Mouse (Mus musculus) forebrain, embryonic 12.5 days (tissue): ENCODE measurements around the gene Galp. TPM values are rescaled to one million over a fixed set of nuclear protein-coding genes. Genes with fewer than 3 reads are reported as not detected.
"Not testable (repeated sequence)": the region's sequence is repeated elsewhere in the genome, so short reads cannot be mapped to it uniquely, and the experiment has no call there.

Experiments
- ATAC-seq: fragments of 200-750 bp; cut with Nextera tagmentation; 2 replicates; pipeline ENCODE4 v1.8.0; 2017; ENCODE audit warnings: moderate TSS enrichment; ENCODE audit not compliant: low FRiP score
- H3K27ac ChIP-seq: fragments of 300-500 bp; sonication (generic); 2 replicates; pipeline ENCODE4 v1.5.1; 2016; ENCODE audit warnings: mild to moderate bottlenecking
- H3K27me3 ChIP-seq: fragments of 300-500 bp; sonication (generic); 2 replicates; pipeline ENCODE4 v1.6.1; 2016; ENCODE audit warnings: mild to moderate bottlenecking
- H3K36me3 ChIP-seq: fragments of 300-500 bp; sonication (generic); replicated peaks from 2 replicates; pipeline ENCODE4 v1.6.1; 2016; ENCODE audit warnings: mild to moderate bottlenecking
- H3K4me1 ChIP-seq: fragments of 300-500 bp; sonication (generic); 2 replicates; pipeline ENCODE4 v1.6.1; 2016
- H3K4me2 ChIP-seq: fragments of 300-500 bp; sonication (generic); 2 replicates; pipeline ENCODE4 v1.6.1; 2016; ENCODE audit warnings: mild to moderate bottlenecking, moderate library complexity
- H3K4me3 ChIP-seq: fragments of 300-500 bp; sonication (generic); replicated peaks from 2 replicates; pipeline ENCODE4 v1.5.1; 2016; ENCODE audit warnings: mild to moderate bottlenecking
- H3K9ac ChIP-seq: fragments of 300-500 bp; sonication (generic); 2 replicates; pipeline ENCODE4 v1.6.1; 2016; ENCODE audit warnings: mild to moderate bottlenecking
- H3K9me3 ChIP-seq: fragments of 300-500 bp; sonication (generic); 2 replicates; pipeline ENCODE4 v1.6.1; 2016
- WGBS: fragments of 180-500 bp; shearing (Covaris S2); methylation state at CpG from one replicate; pipeline ENCODE4 v1.1.7; 2016; 5-methylcytosine and 5-hydroxymethylcytosine counted together
- polyA plus RNA-seq: library from polyadenylated mRNA; unstranded; fragments of >200 nt; fragmentation: Nextera tagmentation; extraction: Ambion mirVana; gene quantifications from 2 replicates; pipeline ENCODE4 v1.2.1, GENCODE M21; 2016

Galp gene
- polyA plus RNA-seq, 1 experiment from 2014 or later: not detected

GRCm38 (mm10) chr7:6183802-6184201, 13.1 kb upstream of the Galp start:
- 98% methylated on average over 19 of the region's 19 CpGs for WGBS
- ATAC-seq: no peak
- Histone ChIP-seq H3K9me3 (no peaks in the 10 kb centered on the region), H3K9ac (no peak overlapping the region), H3K4me2 (no peak overlapping the region), H3K4me3 (no peak overlapping the region), H3K27me3 (no peaks in the 10 kb centered on the region), H3K36me3 (peaks cover 69% of the 10 kb centered on the region), H3K4me1 (no peaks in the 10 kb centered on the region), H3K27ac (no peak overlapping the region)

- H3K27me3 ChIP-seq: peaks cover 6% of the 10 kb centered on the region; the same call in 1 of the 2 replicates
- peaks cover 4% of the 10 kb centered on the region; the same call in 1 of the 2 replicates for H3K4me1 ChIP-seq
- no peaks in the 10 kb centered on the region for H3K9me3 ChIP-seq
- no peak for ATAC-seq
- no peak overlapping the region for H3K4me2 ChIP-seq
- H3K27ac ChIP-seq: no peak overlapping the region
- H3K36me3 ChIP-seq: peaks cover 71% of the 10 kb centered on the region
- no peak overlapping the region for H3K9ac ChIP-seq
- WGBS: 91% methylated on average over 8 of the region's 8 CpGs
- no peak overlapping the region for H3K4me3 ChIP-seq
Measured at GRCm38 (mm10) chr7:6184521-6184920, 12.4 kb upstream of the Galp start.

- no peak overlapping the region for H3K4me3 ChIP-seq
- H3K4me2 ChIP-seq: no peak overlapping the region
- no peak for ATAC-seq
- H3K27me3 ChIP-seq: peaks cover 6% of the 10 kb centered on the region; the same call in 1 of the 2 replicates
- no peaks in the 10 kb centered on the region for H3K9me3 ChIP-seq
- H3K36me3 ChIP-seq: peaks cover 80% of the 10 kb centered on the region
- H3K4me1 ChIP-seq: peaks cover 4% of the 10 kb centered on the region; the same call in 1 of the 2 replicates
- H3K9ac ChIP-seq: no peak overlapping the region
- H3K27ac ChIP-seq: no peak overlapping the region
- WGBS: 90% methylated on average over 1 of the region's 1 CpGs
Measured at GRCm38 (mm10) chr7:6185391-6185790, 11.5 kb upstream of the Galp start.

GRCm38 (mm10) chr7:6186176-6186575, 10.7 kb upstream of the Galp start:
- ATAC-seq: no peak
- Histone ChIP-seq H3K4me3 (no peak overlapping the region), H3K27me3 (peaks cover 6% of the 10 kb centered on the region; the same call in 1 of the 2 replicates), H3K36me3 (peaks cover 78% of the 10 kb centered on the region), H3K4me1 (peaks cover 4% of the 10 kb centered on the region; the same call in 1 of the 2 replicates), H3K4me2 (no peak overlapping the region), H3K9ac (no peak overlapping the region), H3K9me3 (no peaks in the 10 kb centered on the region), H3K27ac (no peak overlapping the region)
- WGBS: 94% methylated on average over 2 of the region's 2 CpGs

- no peak overlapping the region for H3K9ac ChIP-seq
- H3K27me3 ChIP-seq: peaks cover 6% of the 10 kb centered on the region; the same call in 1 of the 2 replicates
- no peak for ATAC-seq
- H3K4me2 ChIP-seq: no peak overlapping the region
- H3K27ac ChIP-seq: no peak overlapping the region
- peaks cover 77% of the 10 kb centered on the region for H3K36me3 ChIP-seq
- peaks cover 4% of the 10 kb centered on the region; the same call in 1 of the 2 replicates for H3K4me1 ChIP-seq
- 90% methylated on average over 2 of the region's 2 CpGs for WGBS
- no peaks in the 10 kb centered on the region for H3K9me3 ChIP-seq
- H3K4me3 ChIP-seq: no peak overlapping the region
Measured at GRCm38 (mm10) chr7:6186756-6187155, 10.1 kb upstream of the Galp start.

GRCm38 (mm10) chr7:6189542-6189941, 7.3 kb upstream of the Galp start:
- Histone ChIP-seq H3K4me3 (no peak overlapping the region), H3K4me1 (peaks cover 4% of the 10 kb centered on the region; the same call in 1 of the 2 replicates), H3K4me2 (no peak overlapping the region), H3K9me3 (no peaks in the 10 kb centered on the region), H3K9ac (no peak overlapping the region), H3K36me3 (peaks cover 59% of the 10 kb centered on the region), H3K27me3 (peaks cover 6% of the 10 kb centered on the region; the same call in 1 of the 2 replicates), H3K27ac (no peak overlapping the region)
- WGBS: 29% methylated on average over 45 of the region's 45 CpGs
- no peak for ATAC-seq

- no peak overlapping the region for H3K27ac ChIP-seq
- no peak overlapping the region for H3K4me3 ChIP-seq
- H3K4me1 ChIP-seq: peaks cover 4% of the 10 kb centered on the region; the same call in 1 of the 2 replicates
- no peak overlapping the region for H3K9ac ChIP-seq
- H3K9me3 ChIP-seq: no peaks in the 10 kb centered on the region
- peaks cover 42% of the 10 kb centered on the region for H3K36me3 ChIP-seq
- H3K4me2 ChIP-seq: no peak overlapping the region
- peaks cover 6% of the 10 kb centered on the region; the same call in 1 of the 2 replicates for H3K27me3 ChIP-seq
- ATAC-seq: no peak
- WGBS: 31% methylated on average over 3 of the region's 3 CpGs
Measured at GRCm38 (mm10) chr7:6191376-6191775, 5.5 kb upstream of the Galp start.

GRCm38 (mm10) chr7:6194129-6194528, 2.8 kb upstream of the Galp start:
- H3K4me3 ChIP-seq: no peak overlapping the region
- no peak overlapping the region for H3K4me2 ChIP-seq
- peaks cover 14% of the 10 kb centered on the region for H3K36me3 ChIP-seq
- peak; percentile 75 for ATAC-seq
- H3K9ac ChIP-seq: no peak overlapping the region
- H3K27ac ChIP-seq: no peak overlapping the region
- 18% methylated on average over 5 of the region's 5 CpGs for WGBS
- H3K4me1 ChIP-seq: peaks cover 3% of the 10 kb centered on the region; the same call in 1 of the 2 replicates
- peaks cover 4% of the 10 kb centered on the region; the same call in 1 of the 2 replicates for H3K27me3 ChIP-seq
- no peaks in the 10 kb centered on the region for H3K9me3 ChIP-seq

- Histone ChIP-seq H3K4me2 (no peak overlapping the region), H3K9me3 (no peaks in the 10 kb centered on the region), H3K36me3 (no peaks in the 10 kb centered on the region), H3K4me1 (no peaks in the 10 kb centered on the region), H3K9ac (no peak overlapping the region), H3K27ac (no peak overlapping the region), H3K4me3 (no peak overlapping the region), H3K27me3 (no peaks in the 10 kb centered on the region; the same call in 1 of the 2 replicates)
- 45% methylated on average over 2 of the region's 2 CpGs for WGBS
- no peak for ATAC-seq
Measured at GRCm38 (mm10) chr7:6195777-6196176, 1.1 kb upstream of the Galp start.

GRCm38 (mm10) chr7:6204200-6204599, 7.3 kb downstream of the Galp start:
- H3K27ac ChIP-seq: no peak overlapping the region
- 84% methylated on average over 3 of the region's 3 CpGs for WGBS
- H3K4me3 ChIP-seq: no peak overlapping the region
- H3K4me1 ChIP-seq: no peaks in the 10 kb centered on the region
- no peaks in the 10 kb centered on the region for H3K36me3 ChIP-seq
- H3K9me3 ChIP-seq: 0 out of 2 replicates have a peak, but pooled peaks cover 5% of the 10 kb centered on the region
- H3K9ac ChIP-seq: no peak overlapping the region
- H3K27me3 ChIP-seq: no peaks in the 10 kb centered on the region
- no peak overlapping the region for H3K4me2 ChIP-seq
- no peak for ATAC-seq

- no peak overlapping the region for H3K4me2 ChIP-seq
- no peak overlapping the region for H3K27ac ChIP-seq
- H3K36me3 ChIP-seq: no peaks in the 10 kb centered on the region
- H3K9ac ChIP-seq: no peak overlapping the region
- H3K27me3 ChIP-seq: no peaks in the 10 kb centered on the region
- H3K4me3 ChIP-seq: no peak overlapping the region
- no peaks in the 10 kb centered on the region for H3K4me1 ChIP-seq
- no peak for ATAC-seq
- 0 out of 2 replicates have a peak, but pooled peaks cover 4% of the 10 kb centered on the region for H3K9me3 ChIP-seq
- WGBS: 52% methylated on average over 5 of the region's 5 CpGs
Measured at GRCm38 (mm10) chr7:6213144-6213543, 16.3 kb downstream of the Galp start.

- WGBS: 71% methylated on average over 4 of the region's 4 CpGs
- H3K9me3 ChIP-seq, H3K36me3 ChIP-seq: not testable (repeated sequence)
Measured at GRCm38 (mm10) chr7:6214691-6215090, 17.8 kb downstream of the Galp start.

GRCm38 (mm10) chr7:6220147-6220546, 23.3 kb downstream of the Galp start:
- Histone ChIP-seq H3K4me2 (no peak overlapping the region), H3K9me3 (0 out of 2 replicates have a peak, but pooled peaks cover 12% of the 10 kb centered on the region), H3K4me1 (no peaks in the 10 kb centered on the region), H3K36me3 (no peaks in the 10 kb centered on the region), H3K4me3 (no peak overlapping the region), H3K9ac (no peak overlapping the region), H3K27me3 (no peaks in the 10 kb centered on the region), H3K27ac (no peak overlapping the region)
- 57% methylated on average over 3 of the region's 3 CpGs for WGBS
- no peak for ATAC-seq

More at GRCm38 (mm10) chr7:6214691-6215090, 17.8 kb downstream of the Galp start:
- H3K27me3 ChIP-seq, H3K4me2 ChIP-seq, H3K9ac ChIP-seq, H3K4me1 ChIP-seq, H3K4me3 ChIP-seq, H3K27ac ChIP-seq, ATAC-seq: not testable (repeated sequence)
